9 mouse cellular contexts compared by ENCODE assay signal in genomic region chr7:118841030-118841745, GRCm38 (mm10). TPM values are rescaled to one million over a fixed set of nuclear protein-coding genes. Genes with fewer than 3 reads are reported as not detected.
DNase-seq lines count a peak whose midpoint lies in the region; ATAC-seq and TF ChIP-seq lines count a peak whose summit lies in the region.
"Had no signal": no experiment of that assay in that cellular context is flagged by ENCODE, and none has a peak within 500 bp of the region (broad histone marks: within the 10 kb centered on the region; RNA-seq: fewer than 3 reads in every experiment).

No protein-coding gene starts in this region.

- TF ChIP-seq EP300 in lung, postnatal 0 days (IDR thresholded peaks at IDR 0.05), result no peak

- no peak overlapping the region for H3K4me3 ChIP-seq in gastrocnemius, adult 2 months
- no peak overlapping the region for H3K4me3 ChIP-seq in midbrain, embryonic 15.5 days
- H3K4me3 ChIP-seq in lung, postnatal 0 days (ENCODE audit: low read depth, low read length), result no peak overlapping the region

- intact Hi-C loops in gastrocnemius, adult 2 months (cut with DNase I), result no loop called here
- intact Hi-C loops in left cerebral cortex, postnatal 14 days (cut with DNase I), result no loop called here

- WGBS in midbrain, embryonic 15.5 days, result 74% methylated on average over 8 of the region's 8 CpGs
- WGBS in lung, postnatal 0 days, result 73% methylated on average over 8 of the region's 8 CpGs

- H3K36me3 ChIP-seq in midbrain, embryonic 15.5 days (replicated peaks), result peaks cover 66% of the 10 kb centered on the region
- peaks cover 44% of the 10 kb centered on the region for H3K36me3 ChIP-seq in lung, postnatal 0 days (ENCODE audit: insufficient read depth, low read length)

- no peaks in the 10 kb centered on the region for H3K4me1 ChIP-seq in midbrain, embryonic 15.5 days
- H3K4me1 ChIP-seq in lung, postnatal 0 days (ENCODE audit: insufficient read depth, low read depth, low read length), result no peaks in the 10 kb centered on the region

- ATAC-seq in midbrain, embryonic 15.5 days (replicated peaks), result 0 out of 2 replicates have a peak, but pooled peaks have one; percentile 34
- ATAC-seq in erythroid progenitor cell, adult 5-6 weeks (replicated peaks; ENCODE audit: low FRiP score, poor library complexity, severe bottlenecking), result no peak
- no peak for ATAC-seq in lung, postnatal 0 days
- ATAC-seq: CD4-positive, CD25-positive, alpha-beta regulatory T cell, adult 4 months had no signal

- H3K27me3 ChIP-seq in midbrain, embryonic 15.5 days (replicated peaks), result no peaks in the 10 kb centered on the region
- no peaks in the 10 kb centered on the region for H3K27me3 ChIP-seq in lung, postnatal 0 days (replicated peaks; ENCODE audit: insufficient read depth, low read length)

- H3K4me2 ChIP-seq in midbrain, embryonic 15.5 days, result no peak overlapping the region
- no peak overlapping the region for H3K4me2 ChIP-seq in lung, postnatal 0 days (replicated peaks; ENCODE audit: low read depth, low read length)

- H3K9me3 ChIP-seq in midbrain, embryonic 15.5 days, result no peaks in the 10 kb centered on the region
- no peaks in the 10 kb centered on the region for H3K9me3 ChIP-seq in lung, postnatal 0 days (ENCODE audit: low read length)

- DNase-seq in gastrocnemius, adult 2 months, result no peak
- no peak for DNase-seq in gastrocnemius, adult 18-20 months (ENCODE audit: low spot score)
- peak; percentile 36 to 43 for DNase-seq in left cerebral cortex, postnatal 14 days (ENCODE audit: low spot score in 2 of 2)
- no peak for DNase-seq in left cerebral cortex, adult 11 months (ENCODE audit: low spot score)
- peak; percentile 59 for DNase-seq in cerebellum, adult 9-10 months
- DNase-seq in lung, postnatal 0 days (ENCODE audit: low spot score), result no peak

- TF ChIP-seq CTCF in gastrocnemius, adult 2 months (IDR thresholded peaks at IDR 0.05), result no peak
- TF ChIP-seq CTCF in lung, postnatal 0 days (IDR thresholded peaks at IDR 0.05), result no peak

- H3K9ac ChIP-seq in midbrain, embryonic 15.5 days, result no peak overlapping the region
- no peak overlapping the region for H3K9ac ChIP-seq in lung, postnatal 0 days (replicated peaks; ENCODE audit: low read depth)

- peak overlapping the region; percentile 74 for H3K27ac ChIP-seq in gastrocnemius, adult 2 months
- H3K27ac ChIP-seq in midbrain, embryonic 15.5 days, result peak overlapping the region; percentile 17; the same call in 1 of the 2 replicates
- H3K27ac ChIP-seq in lung, postnatal 0 days (ENCODE audit: low read length), result no peak overlapping the region

RNA-seq across cellular contexts. Expression of gene Iqck, which starts 14.4 kb away (rescaled TPM):
- under 1 TPM; 0.22 to 0.23 TPM for total RNA-seq in gastrocnemius, adult 2 months (2021)
- total RNA-seq in gastrocnemius, adult 18-20 months (2021), result under 1 TPM; 0.14 to 0.24 TPM
- 1 to 10 TPM; 3.0 to 3.3 TPM for total RNA-seq in left cerebral cortex, postnatal 14 days (2021)
- 4.4 and 4.9 TPM in 2 replicates for polyA plus RNA-seq in midbrain, embryonic 15.5 days (2015; fragmentation: Nextera tagmentation; extraction: Ambion mirVana)
- not detected in 2 replicates for total RNA-seq in erythroid progenitor cell, adult 5-6 weeks (2015; ENCODE audit: low replicate concordance)
- not detected in 2 replicates for total RNA-seq in erythroid progenitor cell, adult 5-6 weeks (2017; ENCODE audit: low replicate concordance)
- polyA plus RNA-seq in lung, postnatal 0 days (2015; fragmentation: Nextera tagmentation; extraction: Ambion mirVana), result 3.5 and 4.9 TPM in 2 replicates

RNA-seq across cellular contexts. Expression of gene Knop1, which starts 14.9 kb away (rescaled TPM):
- 10 to 100 TPM; 24.5 to 27.3 TPM for total RNA-seq in gastrocnemius, adult 2 months (2021)
- 10 to 100 TPM; 25.3 to 25.8 TPM for total RNA-seq in gastrocnemius, adult 18-20 months (2021)
- total RNA-seq in left cerebral cortex, postnatal 14 days (2021), result 10 to 100 TPM; 36.8 to 39.6 TPM
- polyA plus RNA-seq in midbrain, embryonic 15.5 days (2015; fragmentation: Nextera tagmentation; extraction: Ambion mirVana), result 69.0 and 70.6 TPM in 2 replicates
- total RNA-seq in erythroid progenitor cell, adult 5-6 weeks (2015; ENCODE audit: low replicate concordance), result 7.2 and 8.4 TPM in 2 replicates
- 4.2 and 6.5 TPM in 2 replicates for total RNA-seq in erythroid progenitor cell, adult 5-6 weeks (2017; ENCODE audit: low replicate concordance)
- polyA plus RNA-seq in lung, postnatal 0 days (2015; fragmentation: Nextera tagmentation; extraction: Ambion mirVana), result 50.1 and 51.6 TPM in 2 replicates

Comparison
In these comparisons a context has a peak if more than half of its experiments do, and no peak if none do; other contexts are left out.
1. DNase-seq: peak in left cerebral cortex, postnatal 14 days (2 of 2) and cerebellum, adult 9-10 months (single experiment); none in gastrocnemius, adult 2 months (single experiment), gastrocnemius, adult 18-20 months (single experiment), left cerebral cortex, adult 11 months (single experiment) and lung, postnatal 0 days (single experiment).